Mouse (Mus musculus): Measurements from ENCODE around the gene Gprc5a.

- TF ChIP-seq MAX (IDR thresholded peaks at IDR 0.05; ENCODE audit: low read depth) (no peak), MYOG (IDR thresholded peaks at IDR 0.05; ENCODE audit: control insufficient read depth in 1 of 3, insufficient read depth in 1 of 3, insufficient read length in 2 of 3, low read depth in 2 of 3) (no peak), E2F4 (IDR thresholded peaks at IDR 0.05; ENCODE audit: insufficient read depth) (no peak), POLR2A (IDR thresholded peaks at IDR 0.05; ENCODE audit: insufficient read length, low read depth) (no peak), TCF3 (IDR thresholded peaks at IDR 0.05; ENCODE audit: insufficient read length, low read depth) (no peak), SRF (IDR thresholded peaks at IDR 0.05; ENCODE audit: control insufficient read depth, insufficient read length, low read depth) (no peak), POLR2AphosphoS2 (IDR thresholded peaks at IDR 0.05; ENCODE audit: insufficient read length, low read depth) (no peak), TCF12 (IDR thresholded peaks at IDR 0.05; ENCODE audit: insufficient read depth, poor library complexity, severe bottlenecking) (no peak)
Measured at GRCm38 (mm10) chr6:135090661-135091060, 25.2 kb downstream of the Gprc5a start.

Measured in myocyte (in vitro differentiated cells).